Mouse (Mus musculus): ENCODE measurements at regions not wholly inside any gene's neighbourhood (a gene's known extent, or its start where the extent isn't known, plus 50 kb on each side); places are given as distances from the start of the nearest gene placed in this dataset.

- Histone ChIP-seq H3K9me3 (no peaks in the 10 kb centered on the region), H3K4me1 (no peaks in the 10 kb centered on the region), H3K4me3 (no peak overlapping the region), H3K27ac (no peak overlapping the region), H3K27me3 (no peaks in the 10 kb centered on the region), H3K9ac (no peak overlapping the region), H3K4me2 (replicated peaks) (no peak overlapping the region), H3K36me3 (no peaks in the 10 kb centered on the region)
- ATAC-seq (ENCODE audit: insufficient number of reproducible peaks, insufficient read depth, low FRiP score, low TSS enrichment): no peak
- WGBS: 42% methylated on average over 2 of the region's 2 CpGs
These were observed 704.1 kb downstream of the Dhx35 start for GRCm38 (mm10) chr2:159498691-159499090.

DNA sequence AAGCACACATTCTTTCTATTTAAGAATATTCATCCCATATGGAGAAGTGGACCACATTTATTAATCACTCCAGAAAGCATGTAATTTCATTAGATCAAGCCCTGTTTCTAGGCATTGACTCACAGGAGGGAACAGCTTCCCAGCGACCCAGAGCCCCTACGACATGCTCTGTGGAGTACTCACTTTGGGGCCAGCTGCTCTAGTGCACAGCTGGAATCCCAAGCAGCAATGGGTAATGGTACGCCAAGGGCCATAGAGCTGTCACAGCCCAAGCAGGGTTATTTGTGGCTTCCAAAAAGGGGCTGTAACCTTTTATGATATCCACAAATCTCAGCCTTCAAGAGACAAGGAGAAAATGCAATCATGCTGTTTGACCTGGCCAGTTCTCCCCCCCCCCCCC lies 706.4 kb downstream of the Dhx35 start:
- H3K9ac ChIP-seq: no peak overlapping the region
- no peaks in the 10 kb centered on the region for H3K4me1 ChIP-seq
- no peaks in the 10 kb centered on the region for H3K9me3 ChIP-seq
- no peak overlapping the region for H3K4me3 ChIP-seq
- WGBS: 33% methylated on average over 3 of the region's 3 CpGs
- ATAC-seq (ENCODE audit: insufficient number of reproducible peaks, insufficient read depth, low FRiP score, low TSS enrichment): no peak
- no peaks in the 10 kb centered on the region for H3K27me3 ChIP-seq
- no peaks in the 10 kb centered on the region for H3K36me3 ChIP-seq
- no peak overlapping the region for H3K27ac ChIP-seq
- H3K4me2 ChIP-seq (replicated peaks): no peak overlapping the region

DNA sequence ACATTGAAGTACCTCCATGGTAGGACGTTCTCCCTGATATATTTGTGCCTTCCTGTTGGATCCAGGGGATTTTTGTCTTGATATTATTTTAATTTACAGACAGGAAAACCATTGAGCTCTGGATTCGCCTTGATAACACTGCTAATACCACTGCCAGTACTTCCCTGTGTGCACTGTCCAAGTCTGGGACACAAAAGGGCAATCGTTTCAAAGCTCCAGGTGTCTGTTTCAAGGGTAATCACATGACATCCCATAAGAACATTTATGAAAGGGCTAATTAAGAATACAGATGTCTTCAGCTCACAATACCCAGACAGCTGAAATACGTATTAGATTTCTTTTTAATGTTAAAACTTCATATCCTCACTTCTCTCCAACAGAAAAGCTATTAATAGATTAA lies 724.5 kb downstream of the Dhx35 start:
- Histone ChIP-seq H3K9ac (no peak overlapping the region), H3K27ac (no peak overlapping the region), H3K27me3 (no peaks in the 10 kb centered on the region), H3K36me3 (no peaks in the 10 kb centered on the region), H3K9me3 (no peaks in the 10 kb centered on the region), H3K4me1 (no peaks in the 10 kb centered on the region), H3K4me2 (replicated peaks) (no peak overlapping the region), H3K4me3 (no peak overlapping the region)
- no peak for ATAC-seq (ENCODE audit: insufficient number of reproducible peaks, insufficient read depth, low FRiP score, low TSS enrichment)
- 69% methylated on average over 4 of the region's 4 CpGs for WGBS

- no peak overlapping the region for H3K4me2 ChIP-seq (replicated peaks)
- no peak overlapping the region for H3K27ac ChIP-seq
- no peak overlapping the region for H3K9ac ChIP-seq
- no peak for ATAC-seq (ENCODE audit: insufficient number of reproducible peaks, insufficient read depth, low FRiP score, low TSS enrichment)
- H3K4me3 ChIP-seq: no peak overlapping the region
- H3K9me3 ChIP-seq: no peaks in the 10 kb centered on the region
- 78% methylated on average over 2 of the region's 2 CpGs for whole genome bisulfite sequencing
- H3K4me1 ChIP-seq: no peaks in the 10 kb centered on the region
- no peaks in the 10 kb centered on the region for H3K27me3 ChIP-seq
- no peaks in the 10 kb centered on the region for H3K36me3 ChIP-seq
These were observed 729.1 kb downstream of the Dhx35 start for GRCm38 (mm10) chr2:159523739-159524138.

GRCm38 (mm10) chr2:159534951-159535350 lies 740.3 kb downstream of the Dhx35 start:
- Histone ChIP-seq H3K4me2 (replicated peaks) (no peak overlapping the region), H3K27ac (no peak overlapping the region), H3K4me1 (peaks cover 5% of the 10 kb centered on the region; the same call in 1 of the 2 replicates), H3K9me3 (no peaks in the 10 kb centered on the region), H3K27me3 (no peaks in the 10 kb centered on the region), H3K9ac (no peak overlapping the region), H3K36me3 (no peaks in the 10 kb centered on the region), H3K4me3 (no peak overlapping the region)
- 52% methylated on average over 2 of the region's 2 CpGs for WGBS
- no peak for ATAC-seq (ENCODE audit: insufficient number of reproducible peaks, insufficient read depth, low FRiP score, low TSS enrichment)

- Histone ChIP-seq H3K4me3 (no peak overlapping the region), H3K27ac (no peak overlapping the region), H3K9me3 (no peaks in the 10 kb centered on the region), H3K36me3 (no peaks in the 10 kb centered on the region), H3K9ac (no peak overlapping the region), H3K4me2 (replicated peaks) (no peak overlapping the region), H3K27me3 (no peaks in the 10 kb centered on the region), H3K4me1 (peaks cover 5% of the 10 kb centered on the region; the same call in 1 of the 2 replicates)
- ATAC-seq (ENCODE audit: insufficient number of reproducible peaks, insufficient read depth, low FRiP score, low TSS enrichment): no peak
These were observed 744.7 kb downstream of the Dhx35 start for GRCm38 (mm10) chr2:159539261-159539660.

GRCm38 (mm10) chr2:159557567-159557966 lies 763.0 kb downstream of the Dhx35 start:
- no peak overlapping the region for H3K4me2 ChIP-seq (replicated peaks)
- ATAC-seq (ENCODE audit: insufficient number of reproducible peaks, insufficient read depth, low FRiP score, low TSS enrichment): no peak
- H3K9me3 ChIP-seq: no peaks in the 10 kb centered on the region
- H3K9ac ChIP-seq: no peak overlapping the region
- H3K4me1 ChIP-seq: no peaks in the 10 kb centered on the region
- H3K27ac ChIP-seq: no peak overlapping the region
- H3K4me3 ChIP-seq: no peak overlapping the region
- H3K27me3 ChIP-seq: no peaks in the 10 kb centered on the region
- WGBS: 90% methylated on average over 3 of the region's 3 CpGs
- no peaks in the 10 kb centered on the region for H3K36me3 ChIP-seq

GRCm38 (mm10) chr2:159565255-159565654 lies 768.7 kb downstream of the Gm826 start:
- H3K9me3 ChIP-seq: no peaks in the 10 kb centered on the region
- no peaks in the 10 kb centered on the region for H3K36me3 ChIP-seq
- no peaks in the 10 kb centered on the region for H3K27me3 ChIP-seq
- H3K4me2 ChIP-seq (replicated peaks): no peak overlapping the region
- 58% methylated on average over 4 of the region's 4 CpGs for WGBS
- no peak overlapping the region for H3K27ac ChIP-seq
- no peak for ATAC-seq (ENCODE audit: insufficient number of reproducible peaks, insufficient read depth, low FRiP score, low TSS enrichment)
- no peak overlapping the region for H3K9ac ChIP-seq
- H3K4me1 ChIP-seq: no peaks in the 10 kb centered on the region
- H3K4me3 ChIP-seq: no peak overlapping the region

GRCm38 (mm10) chr2:159565921-159566320 lies 768.0 kb downstream of the Gm826 start:
- H3K27me3 ChIP-seq: no peaks in the 10 kb centered on the region
- WGBS: 88% methylated on average over 5 of the region's 5 CpGs
- no peak overlapping the region for H3K27ac ChIP-seq
- no peak overlapping the region for H3K4me2 ChIP-seq (replicated peaks)
- H3K4me3 ChIP-seq: no peak overlapping the region
- ATAC-seq (ENCODE audit: insufficient number of reproducible peaks, insufficient read depth, low FRiP score, low TSS enrichment): no peak
- H3K36me3 ChIP-seq: no peaks in the 10 kb centered on the region
- no peaks in the 10 kb centered on the region for H3K4me1 ChIP-seq
- H3K9me3 ChIP-seq: no peaks in the 10 kb centered on the region
- no peak overlapping the region for H3K9ac ChIP-seq

DNA sequence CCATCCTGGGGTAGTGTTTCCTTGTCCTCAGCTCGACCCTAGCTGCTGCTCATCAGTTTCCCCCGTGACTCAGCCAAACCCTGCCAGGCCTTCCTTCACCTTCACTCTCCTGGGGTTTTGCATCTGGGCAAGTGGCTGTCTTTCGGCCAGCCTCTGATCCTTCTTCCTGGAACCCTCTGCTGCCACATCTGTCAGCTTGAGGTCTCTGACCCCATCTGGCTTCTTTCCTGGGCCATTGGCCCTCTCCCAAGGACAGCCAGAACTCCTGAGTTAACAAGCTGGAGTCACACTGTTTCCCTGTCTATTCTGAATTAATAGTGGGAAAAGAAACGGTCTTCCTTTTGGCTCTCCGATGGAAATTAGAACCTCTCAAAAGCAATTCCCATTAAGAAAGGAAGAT lies 767.5 kb downstream of the Gm826 start:
- no peak overlapping the region for H3K9ac ChIP-seq
- no peaks in the 10 kb centered on the region for H3K27me3 ChIP-seq
- no peak overlapping the region for H3K4me3 ChIP-seq
- WGBS: 62% methylated on average over 5 of the region's 5 CpGs
- ATAC-seq (ENCODE audit: insufficient number of reproducible peaks, insufficient read depth, low FRiP score, low TSS enrichment): no peak
- no peaks in the 10 kb centered on the region for H3K4me1 ChIP-seq
- H3K27ac ChIP-seq: no peak overlapping the region
- no peaks in the 10 kb centered on the region for H3K9me3 ChIP-seq
- H3K4me2 ChIP-seq (replicated peaks): no peak overlapping the region
- no peaks in the 10 kb centered on the region for H3K36me3 ChIP-seq

GRCm38 (mm10) chr2:159568391-159568790 lies 765.6 kb downstream of the Gm826 start:
- 0 out of 2 replicates have a peak, but pooled peaks cover 2% of the 10 kb centered on the region for H3K4me1 ChIP-seq
- 40% methylated on average over 4 of the region's 4 CpGs for WGBS
- no peaks in the 10 kb centered on the region for H3K9me3 ChIP-seq
- H3K9ac ChIP-seq: no peak overlapping the region
- no peak overlapping the region for H3K27ac ChIP-seq
- no peaks in the 10 kb centered on the region for H3K36me3 ChIP-seq
- no peak overlapping the region for H3K4me3 ChIP-seq
- H3K4me2 ChIP-seq (replicated peaks): no peak overlapping the region
- ATAC-seq (ENCODE audit: insufficient number of reproducible peaks, insufficient read depth, low FRiP score, low TSS enrichment): no peak
- no peaks in the 10 kb centered on the region for H3K27me3 ChIP-seq

DNA sequence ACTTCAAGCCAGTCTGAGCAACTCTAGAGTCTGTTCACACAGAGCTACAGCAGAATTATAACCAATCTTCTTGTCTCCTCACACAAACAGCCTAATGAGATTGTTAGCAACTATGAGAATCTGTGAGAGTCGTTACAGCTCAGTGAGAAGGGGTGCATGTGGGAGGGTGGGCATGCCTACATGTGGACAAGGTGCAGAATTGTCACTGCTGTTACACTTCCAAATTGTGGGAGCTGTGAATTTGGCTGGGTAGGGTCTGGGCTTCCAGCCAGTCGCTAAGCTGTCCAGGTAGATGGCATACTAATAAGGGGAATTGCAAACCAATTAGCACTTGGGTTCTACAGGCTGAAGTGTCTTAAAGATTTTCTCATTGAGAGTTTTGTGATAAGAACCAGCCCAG lies 762.1 kb downstream of the Gm826 start:
- Histone ChIP-seq H3K36me3 (no peaks in the 10 kb centered on the region), H3K4me2 (replicated peaks) (no peak overlapping the region), H3K9ac (no peak overlapping the region), H3K9me3 (no peaks in the 10 kb centered on the region), H3K4me3 (no peak overlapping the region), H3K4me1 (0 out of 2 replicates have a peak, but pooled peaks cover 2% of the 10 kb centered on the region), H3K27me3 (no peaks in the 10 kb centered on the region), H3K27ac (no peak overlapping the region)
- 85% methylated on average over 2 of the region's 2 CpGs for WGBS
- ATAC-seq (ENCODE audit: insufficient number of reproducible peaks, insufficient read depth, low FRiP score, low TSS enrichment): no peak

- Histone ChIP-seq H3K4me2 (replicated peaks) (no peak overlapping the region), H3K9me3 (no peaks in the 10 kb centered on the region), H3K27me3 (no peaks in the 10 kb centered on the region), H3K4me3 (no peak overlapping the region), H3K9ac (no peak overlapping the region), H3K27ac (no peak overlapping the region), H3K36me3 (no peaks in the 10 kb centered on the region), H3K4me1 (0 out of 2 replicates have a peak, but pooled peaks cover 2% of the 10 kb centered on the region)
- ATAC-seq (ENCODE audit: insufficient number of reproducible peaks, insufficient read depth, low FRiP score, low TSS enrichment): no peak
- 74% methylated on average over 5 of the region's 5 CpGs for WGBS
These were observed 758.7 kb downstream of the Gm826 start for GRCm38 (mm10) chr2:159575271-159575670.

Measured in embryonic facial prominence, embryonic 12.5 days (tissue).